Mouse (Mus musculus) liver, embryonic 12.5 days (tissue): ENCODE measurements around the gene 6430571L13Rik. TPM values are rescaled to one million over a fixed set of nuclear protein-coding genes. Genes with fewer than 3 reads are reported as not detected.

Source experiments
- ATAC-seq: fragments of 200-750 bp; cut with Nextera tagmentation; 2 replicates; pipeline ENCODE4 v1.8.0; 2017; ENCODE audit warnings: moderate number of reproducible peaks, mild to moderate bottlenecking, moderate library complexity
- H3K27ac ChIP-seq: fragments of 300-500 bp; sonication (generic); 2 replicates; pipeline ENCODE4 v1.5.1; 2016; ENCODE audit warnings: mild to moderate bottlenecking
- H3K27me3 ChIP-seq: fragments of 300-500 bp; sonication (generic); replicated peaks from 2 replicates; pipeline ENCODE4 v1.6.1; 2016; ENCODE audit warnings: mild to moderate bottlenecking, moderate library complexity
- H3K36me3 ChIP-seq: fragments of 300-500 bp; sonication (generic); 2 replicates; pipeline ENCODE4 v1.6.1; 2016; ENCODE audit warnings: mild to moderate bottlenecking, moderate library complexity
- H3K4me1 ChIP-seq: fragments of 300-500 bp; sonication (generic); 2 replicates; pipeline ENCODE4 v1.6.1; 2016
- H3K4me2 ChIP-seq: fragments of 300-500 bp; sonication (generic); 2 replicates; pipeline ENCODE4 v1.6.1; 2016; ENCODE audit warnings: mild to moderate bottlenecking, moderate library complexity
- H3K4me3 ChIP-seq: fragments of 300-500 bp; sonication (generic); 2 replicates; pipeline ENCODE4 v1.5.1; 2016; ENCODE audit warnings: mild to moderate bottlenecking, moderate library complexity
- H3K9ac ChIP-seq: fragments of 300-500 bp; sonication (generic); 2 replicates; pipeline ENCODE4 v1.6.1; 2016; ENCODE audit warnings: mild to moderate bottlenecking, moderate library complexity
- H3K9me3 ChIP-seq: fragments of 300-500 bp; sonication (generic); replicated peaks from 2 replicates; pipeline ENCODE4 v1.6.1; 2016; ENCODE audit warnings: mild to moderate bottlenecking, moderate library complexity
- WGBS: fragments of 180-500 bp; shearing (Covaris S2); methylation state at CpG from one replicate; pipeline ENCODE4 v1.1.7; 2016; ENCODE audit not compliant: insufficient replicate concordance; 5-methylcytosine and 5-hydroxymethylcytosine counted together
- polyA plus RNA-seq: library from polyadenylated mRNA; unstranded; fragments of >200 nt; fragmentation: Nextera tagmentation; extraction: Ambion mirVana; gene quantifications from 2 replicates; pipeline ENCODE4 v1.2.1, GENCODE M21; 2016

6430571L13Rik gene
- polyA plus RNA-seq, 1 experiment from 2014 or later = 0.06 TPM

- peaks cover 12% of the 10 kb centered on the region; the same call in 1 of the 2 replicates for H3K4me1 ChIP-seq
- no peak for ATAC-seq
- no peak overlapping the region for H3K9ac ChIP-seq
- no peak overlapping the region for H3K4me2 ChIP-seq
- H3K27me3 ChIP-seq = no peaks in the 10 kb centered on the region
- H3K36me3 ChIP-seq = peaks cover 6% of the 10 kb centered on the region; the same call in 1 of the 2 replicates
- no peaks in the 10 kb centered on the region for H3K9me3 ChIP-seq
- no peak overlapping the region for H3K27ac ChIP-seq
- WGBS = 81% methylated on average over 16 of the region's 16 CpGs
- H3K4me3 ChIP-seq = no peak overlapping the region
Measured at GRCm38 (mm10) chr9:107327879-107328620, 12.4 kb upstream of the 6430571L13Rik start.

GRCm38 (mm10) chr9:107330791-107331190 lies 9.6 kb upstream of the 6430571L13Rik start:
- Histone ChIP-seq H3K27me3 (no peaks in the 10 kb centered on the region), H3K27ac (no peak overlapping the region), H3K4me1 (peaks cover 3% of the 10 kb centered on the region; the same call in 1 of the 2 replicates), H3K9ac (no peak overlapping the region), H3K9me3 (no peaks in the 10 kb centered on the region), H3K4me3 (no peak overlapping the region), H3K4me2 (no peak overlapping the region), H3K36me3 (peaks cover 6% of the 10 kb centered on the region; the same call in 1 of the 2 replicates)
- WGBS = 64% methylated on average over 6 of the region's 6 CpGs
- ATAC-seq = no peak

- Histone ChIP-seq H3K9me3 (no peaks in the 10 kb centered on the region), H3K9ac (no peak overlapping the region), H3K4me3 (no peak overlapping the region), H3K36me3 (peaks cover 3% of the 10 kb centered on the region; the same call in 1 of the 2 replicates), H3K27me3 (no peaks in the 10 kb centered on the region), H3K4me2 (no peak overlapping the region), H3K27ac (no peak overlapping the region), H3K4me1 (peaks cover 15% of the 10 kb centered on the region)
- 60% methylated on average over 2 of the region's 2 CpGs for WGBS
- ATAC-seq = no peak
Measured at GRCm38 (mm10) chr9:107333686-107334085, 6.7 kb upstream of the 6430571L13Rik start.

GRCm38 (mm10) chr9:107334356-107334755 lies 6.0 kb upstream of the 6430571L13Rik start:
- Histone ChIP-seq H3K27ac (no peak overlapping the region), H3K9ac (no peak overlapping the region), H3K4me1 (peaks cover 19% of the 10 kb centered on the region), H3K36me3 (peaks cover 3% of the 10 kb centered on the region; the same call in 1 of the 2 replicates), H3K4me3 (no peak overlapping the region), H3K4me2 (no peak overlapping the region), H3K27me3 (no peaks in the 10 kb centered on the region), H3K9me3 (no peaks in the 10 kb centered on the region)
- no peak for ATAC-seq
- WGBS = 75% methylated on average over 6 of the region's 6 CpGs

GRCm38 (mm10) chr9:107335046-107335445 lies 5.4 kb upstream of the 6430571L13Rik start:
- no peak overlapping the region for H3K4me2 ChIP-seq
- H3K4me3 ChIP-seq = no peak overlapping the region
- peaks cover 21% of the 10 kb centered on the region for H3K4me1 ChIP-seq
- ATAC-seq = no peak
- no peak overlapping the region for H3K9ac ChIP-seq
- 65% methylated on average over 5 of the region's 5 CpGs for WGBS
- H3K27me3 ChIP-seq = no peaks in the 10 kb centered on the region
- no peak overlapping the region for H3K27ac ChIP-seq
- H3K36me3 ChIP-seq = peaks cover 3% of the 10 kb centered on the region; the same call in 1 of the 2 replicates
- H3K9me3 ChIP-seq = no peaks in the 10 kb centered on the region

- Histone ChIP-seq H3K27me3 (peaks cover 7% of the 10 kb centered on the region), H3K27ac (no peak overlapping the region), H3K9me3 (no peaks in the 10 kb centered on the region), H3K36me3 (peaks cover 3% of the 10 kb centered on the region; the same call in 1 of the 2 replicates), H3K4me1 (peaks cover 30% of the 10 kb centered on the region), H3K4me2 (no peak overlapping the region), H3K4me3 (no peak overlapping the region), H3K9ac (no peak overlapping the region)
- WGBS = 5% methylated on average over 5 of the region's 5 CpGs
- ATAC-seq = no peak
Measured at GRCm38 (mm10) chr9:107335909-107336308, 4.5 kb upstream of the 6430571L13Rik start.

GRCm38 (mm10) chr9:107336386-107336785 lies 4.0 kb upstream of the 6430571L13Rik start:
- peaks cover 32% of the 10 kb centered on the region for H3K4me1 ChIP-seq
- ATAC-seq = no peak
- peaks cover 3% of the 10 kb centered on the region; the same call in 1 of the 2 replicates for H3K36me3 ChIP-seq
- no peak overlapping the region for H3K4me3 ChIP-seq
- H3K9me3 ChIP-seq = no peaks in the 10 kb centered on the region
- H3K27me3 ChIP-seq = peaks cover 11% of the 10 kb centered on the region
- no peak overlapping the region for H3K9ac ChIP-seq
- H3K4me2 ChIP-seq = no peak overlapping the region
- H3K27ac ChIP-seq = no peak overlapping the region; the same call in 1 of the 2 replicates
- 73% methylated on average over 6 of the region's 6 CpGs for WGBS

- 5% methylated on average over 30 of the region's 30 CpGs for WGBS
Measured at GRCm38 (mm10) chr9:107338172-107338883, 2.1 kb upstream of the 6430571L13Rik start, which contains the start of gene Hemk1. Gene Hemk1, minus strand, starts transcription at chr9:107338350.

GRCm38 (mm10) chr9:107340911-107341645 lies 676 bp downstream of the 6430571L13Rik start:
- Histone ChIP-seq H3K4me3 (peak overlapping the region; percentile 60), H3K36me3 (no peaks in the 10 kb centered on the region), H3K4me2 (peak overlapping the region; percentile 88), H3K9me3 (no peaks in the 10 kb centered on the region), H3K9ac (peak overlapping the region; percentile 66), H3K4me1 (peaks cover 32% of the 10 kb centered on the region), H3K27ac (no peak overlapping the region), H3K27me3 (peaks cover 52% of the 10 kb centered on the region)
- WGBS = 45% methylated on average over 12 of the region's 12 CpGs
- ATAC-seq = no peak

More at GRCm38 (mm10) chr9:107338172-107338883, 2.1 kb upstream of the 6430571L13Rik start, which contains the start of gene Hemk1:
- Histone ChIP-seq H3K27ac (peak within 1 kb of the TSS; percentile 23), H3K36me3 (no peaks in the 10 kb centered on the region), H3K9me3 (no peaks in the 10 kb centered on the region), H3K4me2 (peak within 1 kb of the TSS; percentile 72), H3K27me3 (peaks cover 31% of the 10 kb centered on the region), H3K9ac (peak within 1 kb of the TSS; percentile 70), H3K4me1 (peaks cover 32% of the 10 kb centered on the region), H3K4me3 (peak within 1 kb of the TSS; percentile 65)
- ATAC-seq = peak; percentile 80

- Histone ChIP-seq H3K4me2 (no peak overlapping the region), H3K9me3 (no peaks in the 10 kb centered on the region), H3K27me3 (peaks cover 57% of the 10 kb centered on the region), H3K4me3 (no peak overlapping the region), H3K9ac (no peak overlapping the region), H3K36me3 (no peaks in the 10 kb centered on the region), H3K27ac (no peak overlapping the region), H3K4me1 (peaks cover 29% of the 10 kb centered on the region)
- no peak for ATAC-seq
- WGBS = 73% methylated on average over 11 of the region's 11 CpGs
Measured at GRCm38 (mm10) chr9:107342201-107342709, 1.9 kb downstream of the 6430571L13Rik start.

- H3K27me3 ChIP-seq = peaks cover 60% of the 10 kb centered on the region
- 52% methylated on average over 8 of the region's 8 CpGs for WGBS
- ATAC-seq = no peak
- H3K36me3 ChIP-seq = no peaks in the 10 kb centered on the region
- H3K27ac ChIP-seq = no peak overlapping the region
- no peaks in the 10 kb centered on the region for H3K9me3 ChIP-seq
- peaks cover 20% of the 10 kb centered on the region for H3K4me1 ChIP-seq
- H3K9ac ChIP-seq = no peak overlapping the region
- no peak overlapping the region for H3K4me3 ChIP-seq
- H3K4me2 ChIP-seq = no peak overlapping the region
Measured at GRCm38 (mm10) chr9:107343146-107343943, 2.9 kb downstream of the 6430571L13Rik start.
